Mouse (Mus musculus) Muller cell, postnatal 12 days (primary cell): ENCODE data around the gene Fxr1.
A peak's percentile ranks its signal among the peaks of the same experiment; 100 is the strongest.
"Not testable (repeated sequence)": the region's sequence is repeated elsewhere in the genome, so short reads cannot be mapped to it uniquely, and the experiment has no call there.

ENCODE experiments used
- DNase-seq: peaks from one replicate; pipeline ENCODE4 v3.0.0-alpha.2; 2015; ENCODE audit errors: inconsistent ontology term

Fxr1 gene

DNA sequence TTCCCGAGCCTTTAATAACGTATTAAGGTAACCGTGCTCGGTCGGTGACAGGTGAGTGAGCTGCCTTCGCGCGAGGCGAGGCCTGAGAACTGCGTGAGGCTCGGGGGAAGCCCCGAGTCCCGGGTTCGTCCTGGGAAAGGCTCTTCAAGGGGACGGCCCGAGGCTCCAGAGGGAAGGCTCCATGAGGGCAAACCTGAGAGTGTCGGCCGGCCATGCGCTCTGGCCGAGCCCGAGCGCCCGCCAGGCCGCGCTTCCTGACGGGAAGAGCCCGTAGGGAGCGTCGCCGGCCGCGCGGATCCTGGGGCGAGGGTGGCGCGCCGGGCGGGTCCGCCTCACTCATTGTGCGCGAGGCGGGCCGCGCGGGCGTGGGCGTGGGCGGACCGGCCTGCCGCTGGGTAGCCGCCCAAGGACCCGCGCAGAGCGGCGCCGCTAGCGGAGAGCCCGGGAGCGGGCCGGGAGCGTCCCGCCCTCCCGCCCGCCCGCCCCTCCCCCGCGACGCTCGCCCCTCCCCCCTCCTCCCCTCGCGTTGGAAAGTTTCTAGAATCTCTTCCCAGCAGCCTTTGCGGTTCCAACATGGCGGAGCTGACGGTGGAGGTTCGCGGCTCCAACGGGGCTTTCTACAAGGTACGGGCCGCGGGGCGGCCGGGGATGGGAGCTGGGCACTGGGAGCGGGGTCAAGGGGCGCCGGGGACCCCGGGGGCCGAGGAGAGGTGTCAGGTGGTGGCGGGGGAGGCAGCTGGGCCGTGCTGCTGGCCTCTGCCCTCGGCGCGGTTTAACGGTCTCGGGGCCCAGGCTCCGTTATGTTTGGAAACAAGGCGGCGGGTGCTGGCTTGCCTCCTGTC, at the start of gene Fxr1:
Gene Fxr1, plus strand, starts transcription at position 404 of the 842 bp plus-strand sequence.
- DNase-seq, result peak; percentile 93

DNA sequence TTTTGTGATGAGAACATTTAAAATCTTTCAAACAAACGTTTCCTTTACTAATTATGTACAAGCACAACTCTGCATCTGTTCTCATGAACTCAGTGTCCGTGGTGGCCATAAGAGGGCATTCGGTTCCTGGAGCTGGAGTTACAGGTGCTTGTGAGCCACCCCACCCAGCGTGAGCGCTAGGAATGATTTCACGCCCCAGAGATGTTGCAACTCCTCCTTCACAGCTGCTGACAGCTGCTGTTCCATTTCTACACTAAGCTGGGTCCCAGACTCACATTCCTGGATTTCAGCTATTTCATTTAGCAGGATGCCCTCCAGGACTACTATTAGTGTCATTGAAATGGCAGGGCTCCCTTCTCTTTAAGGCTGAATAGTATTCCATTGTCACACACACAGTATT, 40.3 kb upstream of the Fxr1 start:
- no peak for DNase-seq

DNA sequence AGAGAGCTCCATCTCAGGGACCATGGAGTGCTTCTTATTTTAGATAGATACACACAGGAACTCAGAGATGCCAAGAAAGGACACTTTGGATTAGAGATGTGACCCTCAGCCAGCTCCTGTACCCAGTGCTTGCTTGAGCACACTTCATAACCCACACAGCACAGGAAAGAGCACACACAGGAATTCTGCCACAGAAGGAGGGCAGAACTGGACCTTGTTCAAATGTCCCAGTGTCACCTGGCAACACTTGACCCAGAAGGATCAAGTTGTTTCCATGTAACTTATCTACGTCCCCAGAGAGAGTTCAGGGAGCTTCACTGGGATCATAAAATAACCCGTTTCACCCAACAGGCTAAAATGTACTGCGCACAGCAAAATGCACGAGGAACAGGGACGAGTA, 37.0 kb upstream of the Fxr1 start:
- no peak for DNase-seq

DNA sequence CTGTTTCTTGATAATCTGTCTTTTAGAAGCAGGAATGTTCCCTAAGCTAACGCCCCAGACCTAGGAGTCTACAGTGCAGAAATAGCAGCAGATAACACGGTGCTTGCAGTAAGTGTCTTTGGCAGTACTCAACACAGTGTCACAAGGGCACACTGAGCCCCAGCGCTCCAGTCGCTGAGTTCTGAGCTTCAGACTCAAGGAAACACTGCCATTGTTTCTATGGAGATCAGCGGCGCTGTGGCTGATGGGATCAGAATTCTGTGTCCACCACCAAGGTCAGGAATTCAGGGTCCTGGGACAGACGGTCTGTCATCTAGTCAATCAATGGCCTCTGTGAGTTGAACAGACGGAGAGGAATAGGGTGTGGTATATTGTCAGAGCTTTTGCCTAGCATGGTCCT, 30.4 kb upstream of the Fxr1 start:
- DNase-seq, result no peak

DNA sequence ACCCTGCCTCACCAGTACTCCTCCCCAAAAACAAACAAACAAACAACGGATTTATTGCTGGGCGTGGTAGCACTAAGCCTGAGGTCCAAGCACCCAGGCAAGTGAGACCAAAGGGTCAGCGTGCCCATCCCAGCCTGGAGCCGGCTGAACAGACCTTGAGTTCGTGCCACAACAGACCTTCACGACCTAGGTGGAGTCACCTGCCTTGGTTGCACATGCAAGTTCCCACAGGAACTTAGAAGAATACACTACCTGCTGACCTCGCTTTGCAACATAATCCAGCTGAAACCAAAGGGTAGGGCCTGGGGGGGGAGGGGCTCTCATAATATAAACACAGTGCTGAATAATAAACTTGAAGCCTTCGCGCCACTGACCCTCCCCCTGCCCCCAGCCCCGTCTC, 29.3 kb upstream of the Fxr1 start:
- DNase-seq, result no peak

DNA sequence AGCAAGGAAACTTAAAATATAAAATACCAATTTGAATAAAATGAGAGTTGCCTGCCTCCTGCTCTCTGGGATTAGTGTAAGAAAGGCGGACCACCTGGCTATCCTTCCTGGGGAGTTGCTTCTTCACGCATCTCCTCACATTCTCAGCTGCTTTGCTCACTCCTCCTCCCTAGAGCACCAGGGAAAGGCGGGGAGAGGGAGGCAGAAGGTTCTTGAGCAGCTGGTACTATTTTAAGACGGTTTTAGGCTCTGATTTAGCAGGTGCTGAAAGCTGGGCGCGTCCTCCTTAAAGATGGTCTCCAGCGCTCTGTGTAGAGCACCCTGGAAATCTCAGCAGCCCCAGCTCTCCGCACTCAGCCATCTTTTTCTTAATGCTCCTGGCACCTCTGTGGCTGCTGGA, 28.8 kb upstream of the Fxr1 start:
- DNase-seq, result no peak

DNA sequence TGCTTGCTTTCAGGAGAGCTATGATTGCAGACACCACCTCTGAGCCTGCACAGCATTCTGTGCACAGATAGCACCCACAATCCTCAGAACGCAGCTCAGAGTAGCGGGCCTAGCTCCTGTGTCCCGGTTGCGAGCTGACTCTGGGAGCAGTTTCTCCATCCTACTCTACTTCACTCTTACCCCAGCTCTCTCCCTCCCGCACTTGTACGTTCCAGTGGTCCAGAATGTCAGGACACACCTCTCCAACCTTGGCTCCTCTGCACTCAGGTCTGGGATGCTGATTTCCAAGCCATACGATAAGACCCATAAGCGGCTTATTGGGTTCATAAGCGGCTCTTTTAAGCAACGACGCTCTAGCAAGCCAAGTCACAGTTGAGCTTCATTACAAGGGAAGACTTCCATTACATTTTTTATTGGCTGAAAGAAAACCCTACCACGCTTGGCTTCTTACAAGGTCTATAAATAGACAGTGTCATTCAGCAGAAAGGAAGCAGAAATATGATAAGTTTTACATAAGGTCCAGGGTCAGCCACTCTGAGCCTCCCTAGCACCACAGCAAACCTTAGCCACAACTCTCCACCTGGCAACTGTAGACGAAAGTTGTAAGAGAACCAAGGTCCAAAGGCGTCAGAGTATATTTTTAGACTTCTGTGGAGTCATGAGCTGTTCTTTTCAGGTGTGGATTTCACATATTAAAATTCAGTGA, 26.2 kb upstream of the Fxr1 start:
- no peak for DNase-seq

DNA sequence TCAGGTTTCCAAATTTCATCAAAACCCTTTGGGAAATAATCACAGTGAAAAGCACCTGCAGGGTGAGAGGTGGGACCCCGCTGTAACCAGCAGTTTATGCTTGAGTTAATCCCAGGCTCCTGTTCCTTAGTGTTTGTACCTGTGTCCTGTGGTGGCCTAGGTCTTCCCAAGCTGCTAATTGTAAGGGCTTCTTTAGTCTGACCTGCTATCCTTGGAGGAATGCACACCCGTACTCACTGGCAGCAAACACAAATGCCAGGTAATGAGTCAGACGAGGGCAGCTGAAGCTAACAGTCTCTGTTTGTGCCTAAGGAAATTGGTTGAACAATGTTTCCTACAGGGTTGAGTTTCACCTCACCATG, 25.6 kb upstream of the Fxr1 start:
- no peak for DNase-seq

DNA sequence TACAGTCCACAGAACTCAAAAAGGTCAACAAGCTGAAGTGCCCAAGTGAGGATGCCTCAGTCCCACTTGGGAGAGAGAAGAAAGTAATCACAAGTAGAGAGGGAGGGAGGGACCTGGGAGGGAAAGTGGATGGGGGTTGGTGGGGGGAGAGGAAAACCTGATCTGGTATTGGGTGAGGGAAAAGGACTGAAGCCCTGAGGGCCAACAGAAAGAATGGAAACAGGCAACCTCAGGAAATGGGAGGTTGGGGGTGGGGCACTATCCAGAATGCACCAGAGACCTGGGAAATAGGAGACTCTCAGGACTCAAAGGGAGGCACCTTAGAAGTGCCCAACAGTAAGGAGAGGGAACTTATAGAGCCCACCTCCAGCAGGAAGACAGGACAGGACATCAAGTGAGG, 18.1 kb upstream of the Fxr1 start:
- DNase-seq, result not testable (repeated sequence)

DNA sequence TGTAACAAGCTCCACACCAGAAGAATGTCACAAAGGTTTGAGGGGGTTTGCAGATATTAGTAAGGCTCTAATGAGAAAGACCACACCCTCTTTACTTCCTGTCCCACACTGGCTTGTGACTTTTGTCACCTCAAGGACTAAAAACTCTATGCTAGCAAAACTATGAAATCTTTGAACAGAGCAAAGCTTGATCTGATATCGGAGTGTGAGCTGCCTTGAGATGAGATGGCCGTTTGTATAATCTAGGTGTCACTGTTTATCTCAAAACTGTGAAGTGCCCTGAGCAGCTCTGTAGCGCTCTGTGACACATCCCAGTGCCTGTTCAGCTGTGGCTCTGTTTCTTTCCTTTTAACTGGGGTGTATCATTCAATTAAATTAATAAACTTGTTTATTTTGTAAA, 15.9 kb upstream of the Fxr1 start:
- DNase-seq, result no peak

DNA sequence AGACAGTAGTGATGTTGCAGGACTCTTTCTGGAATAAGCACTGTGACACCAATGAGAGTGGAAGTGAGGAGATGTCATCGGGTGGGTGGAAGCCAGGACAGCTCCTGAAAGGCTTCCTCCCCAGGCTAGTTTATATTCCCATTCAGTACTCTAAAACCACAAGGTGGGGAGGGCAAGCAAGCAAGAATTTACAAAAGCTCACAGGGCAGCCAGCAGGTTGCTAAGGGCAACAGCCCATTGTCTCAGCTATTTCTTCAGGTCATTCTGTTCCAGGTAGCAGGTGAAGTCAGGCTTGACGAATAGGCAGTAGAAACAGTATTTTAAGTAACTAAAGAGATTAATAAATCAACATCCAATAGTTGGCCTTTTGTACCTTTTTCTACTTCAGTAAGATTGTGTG, 13.4 kb upstream of the Fxr1 start:
- DNase-seq, result no peak

DNA sequence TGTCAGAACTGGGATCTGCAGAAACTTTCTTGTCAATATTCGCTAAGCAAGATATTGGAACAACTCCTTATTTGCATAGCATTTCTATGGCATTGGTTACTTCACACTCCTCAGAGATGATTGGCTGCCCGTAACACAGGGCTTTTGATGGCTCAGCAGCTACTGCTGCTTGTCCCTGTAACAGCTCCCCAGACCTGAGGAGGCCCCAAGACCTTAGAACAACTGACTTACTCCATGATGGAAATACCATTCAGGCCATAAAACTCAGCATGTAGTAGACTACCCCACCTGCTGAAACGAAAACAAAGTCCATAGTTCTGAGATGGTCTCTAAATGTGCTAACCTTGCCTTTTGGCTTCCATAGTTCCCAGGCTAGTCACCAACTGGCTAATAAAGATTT, 12.9 kb upstream of the Fxr1 start:
- DNase-seq, result no peak

DNA sequence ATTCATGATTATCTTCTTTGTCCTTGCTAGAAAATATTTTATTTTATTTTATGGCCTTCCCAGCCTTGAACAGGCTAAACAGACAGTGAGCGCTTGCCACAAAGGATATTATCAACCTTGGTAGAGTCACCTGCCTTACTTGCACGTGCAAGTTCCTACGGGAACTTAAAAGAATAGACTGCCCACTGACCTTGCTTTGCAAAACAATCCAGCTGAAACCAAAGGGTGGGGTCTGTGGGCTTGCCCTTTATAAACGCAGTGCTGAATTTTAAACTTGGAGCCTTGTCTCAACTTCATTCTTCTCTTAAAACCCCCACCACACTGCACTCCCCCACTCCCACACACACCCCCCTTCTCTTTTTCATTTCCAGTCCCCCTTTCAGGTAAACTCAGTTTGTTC, 12.1 kb upstream of the Fxr1 start:
- DNase-seq, result no peak

DNA sequence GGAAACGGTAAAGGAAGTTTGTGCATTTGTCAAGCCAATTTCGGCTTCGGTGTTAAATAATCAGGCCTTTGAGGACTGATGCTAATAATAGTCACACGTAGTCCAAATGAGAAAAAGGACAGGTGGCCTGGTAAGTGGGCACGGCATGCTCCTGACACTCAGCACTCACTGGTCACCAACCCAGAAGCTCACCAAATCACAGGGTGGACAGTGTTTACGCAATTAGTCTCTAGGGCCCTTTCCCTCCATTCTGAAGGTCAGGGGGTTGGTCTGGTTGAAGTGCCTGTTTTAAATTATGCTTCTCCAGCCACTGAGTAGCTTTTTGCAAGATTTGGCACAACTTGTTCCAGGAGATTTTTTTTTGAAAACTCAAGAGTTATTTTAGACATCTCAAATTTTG, 11.6 kb upstream of the Fxr1 start:
- no peak for DNase-seq

DNA sequence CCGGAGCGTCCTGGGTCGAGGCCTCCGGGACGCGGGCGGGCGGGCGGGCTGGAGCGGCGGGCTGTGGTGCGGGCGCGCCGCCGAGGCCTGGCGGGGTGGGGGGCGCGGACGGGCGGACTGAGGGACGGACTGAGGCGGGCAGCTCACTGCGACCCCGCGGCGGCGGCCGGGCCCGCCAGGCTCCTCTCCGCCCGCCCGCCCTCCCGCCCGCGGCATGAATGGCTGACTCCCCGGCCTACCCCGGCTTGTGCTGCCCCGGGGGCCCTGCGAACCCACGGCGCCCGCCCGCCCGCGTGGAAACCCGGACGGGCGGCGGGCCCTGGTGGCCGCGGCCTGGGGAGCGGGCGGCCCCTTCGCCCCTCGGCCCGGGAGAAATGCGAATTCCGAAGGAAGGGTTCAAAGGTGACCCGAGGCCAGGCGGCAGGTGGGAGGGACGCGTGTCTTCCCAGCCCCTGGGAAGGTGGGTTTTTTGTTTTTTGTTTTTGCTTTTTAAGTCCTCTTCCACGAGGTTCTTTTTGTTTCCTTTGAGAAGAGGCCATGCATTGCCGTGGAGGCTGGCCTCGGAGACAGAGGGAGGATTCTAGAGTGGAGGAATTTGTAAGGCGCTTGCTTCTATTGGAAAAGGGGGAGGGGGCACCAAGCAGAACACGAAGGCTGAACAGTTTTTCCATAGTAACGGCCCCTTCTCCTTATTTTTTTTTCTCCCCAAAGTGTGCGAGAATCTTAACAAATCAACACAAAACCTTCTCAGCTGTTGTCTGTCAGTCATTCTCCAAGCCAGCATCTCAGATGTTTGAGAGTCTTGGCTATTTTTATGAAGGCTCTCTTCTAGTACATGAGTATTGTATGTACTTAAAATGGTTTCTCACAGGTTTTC, 877 bp downstream of the Fxr1 start:
- peak; percentile 34 for DNase-seq

DNA sequence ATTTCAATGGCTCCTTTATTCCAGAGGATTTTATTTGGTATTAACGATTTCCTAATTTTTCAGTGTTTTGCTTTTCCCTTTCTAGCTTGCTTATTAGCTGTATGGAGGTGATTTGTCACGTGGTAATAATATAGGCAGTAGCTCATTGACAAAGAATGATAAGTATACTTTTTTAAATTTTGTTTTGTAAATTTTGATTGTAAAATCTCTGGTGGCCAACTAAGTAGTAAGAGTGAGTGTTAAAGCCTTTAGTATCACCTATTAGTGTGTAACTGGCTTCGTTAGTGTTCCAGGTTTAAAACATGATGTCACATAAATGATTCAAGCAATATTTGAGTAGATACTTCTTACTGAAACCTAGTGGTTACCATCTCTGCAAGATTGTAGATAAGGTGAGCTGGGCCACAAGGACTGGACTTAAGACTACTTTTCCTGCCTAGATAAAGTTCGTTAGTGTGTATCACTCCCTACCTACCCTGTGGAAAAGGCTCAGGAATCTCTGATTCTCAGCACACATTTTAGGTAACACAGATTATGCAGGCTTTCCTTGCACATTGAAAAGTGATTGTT, 1.6 kb downstream of the Fxr1 start:
- DNase-seq, result no peak

DNA sequence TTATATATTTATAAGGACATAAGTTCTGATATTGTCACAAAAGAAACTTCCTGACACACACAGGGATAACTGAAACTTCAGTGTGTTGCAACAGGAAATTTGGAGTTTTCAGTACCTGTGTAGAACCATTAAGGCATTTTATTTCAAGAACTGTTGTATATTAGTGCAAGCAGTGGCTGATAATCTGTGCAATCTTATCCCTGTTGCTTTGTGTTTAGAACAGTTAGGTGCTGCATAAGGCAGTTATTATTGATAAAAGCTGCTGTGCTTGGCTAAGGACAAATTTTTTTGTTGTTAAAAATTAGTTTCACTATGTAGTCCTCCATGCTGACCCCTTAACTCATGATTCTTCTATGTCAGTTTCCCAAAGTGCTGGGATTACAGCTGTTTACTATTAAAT, 9.2 kb downstream of the Fxr1 start:
- DNase-seq, result no peak

DNA sequence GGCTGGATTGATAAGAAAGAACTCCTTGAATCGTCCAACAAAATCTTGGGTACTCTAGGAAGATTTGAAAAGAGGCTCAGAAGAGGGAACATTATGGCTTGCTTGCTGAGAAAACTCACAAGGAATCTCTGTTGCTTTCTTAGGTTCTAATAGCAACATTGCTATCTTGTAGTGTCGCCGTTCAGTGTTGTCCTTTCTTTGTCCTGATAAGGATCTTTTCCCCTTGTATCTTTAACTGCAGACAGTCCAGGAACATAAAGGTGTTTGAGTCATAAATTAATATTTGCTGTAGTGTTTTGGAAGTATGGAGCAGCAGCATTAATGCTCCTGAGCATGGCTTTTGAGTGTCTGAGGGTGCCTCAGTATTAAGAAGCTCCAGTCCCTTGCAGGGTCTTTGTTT, 10.9 kb downstream of the Fxr1 start:
- DNase-seq, result no peak

DNA sequence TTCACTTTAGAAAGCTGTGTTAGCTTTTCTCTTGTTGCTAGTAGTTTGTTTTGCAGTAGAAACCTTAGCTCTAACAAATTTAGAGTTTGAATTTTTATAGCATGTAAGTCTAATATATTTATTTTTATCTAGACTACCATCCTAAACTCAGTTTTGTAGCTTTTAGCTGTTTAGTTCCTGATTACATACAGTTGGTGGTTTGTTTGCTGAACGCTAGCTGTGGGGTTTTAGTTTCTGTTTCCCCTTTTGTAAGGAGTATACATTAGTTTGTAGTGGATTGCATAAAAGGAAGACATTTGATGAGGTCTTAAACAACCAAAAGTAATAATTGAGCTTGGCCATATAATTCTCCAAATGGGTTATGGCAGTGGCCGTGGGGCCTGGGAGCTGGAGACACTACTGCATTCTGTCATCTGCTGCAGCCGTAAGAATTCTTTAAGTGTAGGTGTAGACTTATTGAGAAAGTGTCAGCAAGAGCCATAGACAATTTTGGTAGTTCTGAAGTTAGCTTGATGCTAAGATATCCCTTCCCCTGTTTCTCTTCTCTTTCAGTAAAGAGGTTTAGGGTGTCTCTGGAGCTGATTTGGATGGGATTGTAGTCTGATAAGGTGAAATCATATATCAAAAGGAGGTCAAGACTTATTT, 14.1 kb downstream of the Fxr1 start:
- DNase-seq, result no peak

DNA sequence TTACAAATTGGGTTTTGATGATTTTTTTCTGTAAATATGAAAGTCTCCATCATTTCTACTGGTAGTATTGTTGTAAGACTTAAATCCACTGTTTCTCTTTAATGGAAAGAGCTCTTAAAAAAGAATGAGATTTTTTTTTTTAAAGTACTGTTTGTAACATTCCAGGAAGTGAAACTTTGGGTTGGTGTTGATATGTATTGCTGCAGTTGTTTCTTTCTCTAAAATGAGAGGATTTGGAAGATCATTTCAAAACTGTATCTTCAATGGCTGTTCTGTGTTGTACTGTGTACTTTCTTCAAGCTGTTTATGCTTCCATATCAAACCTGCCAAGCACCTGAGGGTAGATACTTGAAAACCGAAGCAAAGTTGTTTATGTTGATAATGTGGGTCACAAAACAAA, 15.1 kb downstream of the Fxr1 start:
- DNase-seq, result no peak

DNA sequence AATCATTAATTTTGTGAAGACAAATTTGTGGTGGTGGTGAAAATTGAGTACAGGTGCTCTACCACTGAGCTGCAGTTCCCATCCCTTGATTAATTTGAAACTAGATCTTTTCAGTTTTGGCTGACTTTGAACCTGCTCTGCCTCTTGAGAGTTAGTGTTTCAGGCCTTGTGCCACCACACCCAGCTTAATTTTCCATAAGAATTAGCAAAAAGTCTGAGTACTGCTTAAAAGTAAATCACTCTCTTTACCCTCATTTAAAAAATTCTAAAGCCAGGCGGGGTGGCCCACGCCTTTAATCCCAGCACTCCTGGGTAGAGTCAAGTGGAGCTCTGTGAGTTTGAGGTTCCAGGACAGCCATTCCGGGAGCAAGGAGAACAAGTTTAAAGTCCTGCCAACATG, 16.0 kb downstream of the Fxr1 start:
- no peak for DNase-seq

DNA sequence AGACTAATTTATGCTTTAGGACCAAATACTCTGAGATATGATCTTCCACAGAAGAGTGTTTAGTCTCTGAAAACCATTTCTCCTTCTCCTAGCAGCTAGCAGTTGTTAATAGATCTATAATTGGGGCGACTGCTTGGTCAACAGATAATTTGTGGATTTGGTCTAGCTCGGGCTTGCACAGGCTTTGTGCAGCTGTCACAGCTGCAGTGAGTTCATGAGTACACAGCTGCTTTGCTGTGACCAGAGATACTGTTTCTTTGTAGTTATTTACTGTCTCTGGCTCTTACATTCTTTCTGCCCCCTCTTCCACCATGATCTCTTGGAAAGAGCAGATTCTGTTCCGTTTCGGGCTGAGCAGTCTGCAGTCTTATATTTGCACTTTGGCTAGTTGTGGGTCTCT, 22.2 kb downstream of the Fxr1 start:
- no peak for DNase-seq
